Mouse (Mus musculus) E14TG2a.4 (cell line): ENCODE measurements around the gene Gosr2.

Source experiments
- H3K27me3 ChIP-seq: 2 replicates; pipeline ENCODE4 v1.6.1; 2014; ENCODE audit warnings: low read length, control low read depth; ENCODE audit not compliant: insufficient read depth
- H3K36me3 ChIP-seq: 2 replicates; pipeline ENCODE4 v1.6.1; 2014; ENCODE audit warnings: low read length, control low read depth; ENCODE audit not compliant: insufficient read depth
- H3K4me1 ChIP-seq: replicated peaks from 2 replicates; pipeline ENCODE4 v1.6.1; 2014; ENCODE audit warnings: low read depth, low read length, control low read depth
- H3K4me3 ChIP-seq: replicated peaks from 2 replicates; pipeline ENCODE4 v1.5.1; 2014; ENCODE audit warnings: mild to moderate bottlenecking, low read length
- H3K9me3 ChIP-seq: 2 replicates; pipeline ENCODE4 v1.6.1; 2014; ENCODE audit warnings: low read length, control low read depth
- CTCF ChIP-seq: conservative IDR thresholded peaks from 2 replicates; pipeline ENCODE4 v1.5.1; 2014; ENCODE audit warnings: low read length
- NANOG ChIP-seq: IDR thresholded peaks from 2 replicates; pipeline ENCODE4 v1.6.1; 2014; ENCODE audit warnings: borderline replicate concordance, low read length, mixed read lengths
- POU5F1 ChIP-seq: IDR thresholded peaks from 2 replicates; pipeline ENCODE4 v1.6.1; 2014; ENCODE audit warnings: low read length, borderline replicate concordance

The Gosr2 gene

GRCm38 (mm10) chr11:103697565-103698176 lies at the start of gene Gosr2:
Gosr2 (minus strand) TSS chr11:103697898.
- H3K9me3 ChIP-seq = no peaks in the 10 kb centered on the region
- H3K4me1 ChIP-seq = peaks cover 17% of the 10 kb centered on the region
- H3K27me3 ChIP-seq = peaks cover 8% of the 10 kb centered on the region
- H3K36me3 ChIP-seq = peaks cover 21% of the 10 kb centered on the region
- H3K4me3 ChIP-seq = peak within 1 kb of the TSS; percentile 92
- TF ChIP-seq CTCF (no peak), POU5F1 (no peak), NANOG (no peak)

- Histone ChIP-seq H3K9me3 (no peaks in the 10 kb centered on the region), H3K4me1 (peaks cover 11% of the 10 kb centered on the region), H3K36me3 (no peaks in the 10 kb centered on the region), H3K4me3 (no peak overlapping the region), H3K27me3 (peaks cover 91% of the 10 kb centered on the region)
- TF ChIP-seq POU5F1 = no peak
- no peak for TF ChIP-seq CTCF
Measured at GRCm38 (mm10) chr11:103735046-103735781, 37.5 kb upstream of the Gosr2 start.

- no peak for TF ChIP-seq CTCF
- no peak for TF ChIP-seq POU5F1
- no peak for TF ChIP-seq NANOG
- H3K4me3 ChIP-seq = no peak overlapping the region
- peaks cover 91% of the 10 kb centered on the region for H3K27me3 ChIP-seq
- no peaks in the 10 kb centered on the region for H3K9me3 ChIP-seq
- H3K36me3 ChIP-seq = no peaks in the 10 kb centered on the region
- H3K4me1 ChIP-seq = peaks cover 14% of the 10 kb centered on the region
Measured at GRCm38 (mm10) chr11:103734411-103735045, 36.8 kb upstream of the Gosr2 start.

GRCm38 (mm10) chr11:103733961-103734360 lies 36.3 kb upstream of the Gosr2 start:
- H3K4me1 ChIP-seq = peaks cover 17% of the 10 kb centered on the region
- TF ChIP-seq CTCF (no peak), NANOG (no peak), POU5F1 (no peak)
- no peak overlapping the region for H3K4me3 ChIP-seq
- no peaks in the 10 kb centered on the region for H3K36me3 ChIP-seq
- H3K27me3 ChIP-seq = peaks cover 91% of the 10 kb centered on the region
- no peaks in the 10 kb centered on the region for H3K9me3 ChIP-seq

GRCm38 (mm10) chr11:103733069-103733468 lies 35.4 kb upstream of the Gosr2 start:
- H3K4me3 ChIP-seq = no peak overlapping the region
- peaks cover 90% of the 10 kb centered on the region for H3K27me3 ChIP-seq
- no peaks in the 10 kb centered on the region for H3K9me3 ChIP-seq
- TF ChIP-seq CTCF (no peak), POU5F1 (no peak), NANOG (no peak)
- peaks cover 20% of the 10 kb centered on the region for H3K4me1 ChIP-seq
- H3K36me3 ChIP-seq = no peaks in the 10 kb centered on the region

GRCm38 (mm10) chr11:103732306-103732705 lies 34.6 kb upstream of the Gosr2 start:
- H3K9me3 ChIP-seq = no peaks in the 10 kb centered on the region
- TF ChIP-seq POU5F1 = no peak
- no peak for TF ChIP-seq CTCF
- no peak for TF ChIP-seq NANOG
- H3K4me1 ChIP-seq = peaks cover 20% of the 10 kb centered on the region
- peaks cover 85% of the 10 kb centered on the region for H3K27me3 ChIP-seq
- H3K36me3 ChIP-seq = no peaks in the 10 kb centered on the region
- no peak overlapping the region for H3K4me3 ChIP-seq

- no peak overlapping the region for H3K4me3 ChIP-seq
- no peak for TF ChIP-seq NANOG
- no peak for TF ChIP-seq CTCF
- no peak for TF ChIP-seq POU5F1
- H3K4me1 ChIP-seq = peaks cover 20% of the 10 kb centered on the region
- peaks cover 77% of the 10 kb centered on the region for H3K27me3 ChIP-seq
- H3K36me3 ChIP-seq = no peaks in the 10 kb centered on the region
- no peaks in the 10 kb centered on the region for H3K9me3 ChIP-seq
Measured at GRCm38 (mm10) chr11:103731594-103731993, 33.9 kb upstream of the Gosr2 start.

GRCm38 (mm10) chr11:103729282-103729985 lies 31.7 kb upstream of the Gosr2 start:
- H3K9me3 ChIP-seq = no peaks in the 10 kb centered on the region
- peaks cover 64% of the 10 kb centered on the region for H3K27me3 ChIP-seq
- no peak overlapping the region for H3K4me3 ChIP-seq
- H3K36me3 ChIP-seq = no peaks in the 10 kb centered on the region
- H3K4me1 ChIP-seq = peaks cover 20% of the 10 kb centered on the region
- TF ChIP-seq POU5F1 (no peak), CTCF (no peak), NANOG (no peak)

- H3K36me3 ChIP-seq = no peaks in the 10 kb centered on the region
- H3K27me3 ChIP-seq = peaks cover 33% of the 10 kb centered on the region
- peaks cover 18% of the 10 kb centered on the region for H3K4me1 ChIP-seq
- TF ChIP-seq POU5F1 (no peak), CTCF (no peak), NANOG (no peak)
- H3K9me3 ChIP-seq = no peaks in the 10 kb centered on the region
- H3K4me3 ChIP-seq = no peak overlapping the region
Measured at GRCm38 (mm10) chr11:103724331-103724771, 26.7 kb upstream of the Gosr2 start.
